Mouse (Mus musculus) hindbrain, embryonic 15.5 days (tissue): ENCODE measurements around the gene Wfdc6a. TPM values are rescaled to one million over a fixed set of nuclear protein-coding genes. Genes with fewer than 3 reads are reported as not detected.
"Not testable (repeated sequence)": the region's sequence is repeated elsewhere in the genome, so short reads cannot be mapped to it uniquely, and the experiment has no call there.

Experiments used
- ATAC-seq: fragments of 200-750 bp; cut with Nextera tagmentation; 2 replicates; pipeline ENCODE4 v1.8.0; 2017; ENCODE audit warnings: low read depth, moderate number of reproducible peaks, moderate TSS enrichment; ENCODE audit not compliant: low FRiP score
- H3K27ac ChIP-seq: fragments of 300-500 bp; sonication (generic); replicated peaks from 2 replicates; pipeline ENCODE4 v1.5.1; 2015; ENCODE audit warnings: mild to moderate bottlenecking, inconsistent platforms
- H3K27me3 ChIP-seq: fragments of 300-500 bp; sonication (generic); 2 replicates; pipeline ENCODE4 v1.6.1; 2015; ENCODE audit warnings: control low read depth, inconsistent platforms
- H3K36me3 ChIP-seq: fragments of 300-500 bp; sonication (generic); 2 replicates; pipeline ENCODE4 v1.6.1; 2015; ENCODE audit warnings: control low read depth, inconsistent platforms
- H3K4me1 ChIP-seq: fragments of 300-500 bp; sonication (generic); replicated peaks from 2 replicates; pipeline ENCODE4 v1.6.1; 2015; ENCODE audit warnings: control low read depth, inconsistent platforms
- H3K4me2 ChIP-seq: fragments of 300-500 bp; sonication (generic); 2 replicates; pipeline ENCODE4 v1.6.1; 2015; ENCODE audit warnings: moderate library complexity, mild to moderate bottlenecking, inconsistent platforms
- H3K4me3 ChIP-seq: fragments of 300-500 bp; sonication (generic); 2 replicates; pipeline ENCODE4 v1.5.1; 2015; ENCODE audit warnings: mild to moderate bottlenecking, inconsistent platforms
- H3K9ac ChIP-seq: fragments of 300-500 bp; sonication (generic); 2 replicates; pipeline ENCODE4 v1.6.1; 2015; ENCODE audit warnings: inconsistent platforms
- H3K9me3 ChIP-seq: fragments of 300-500 bp; sonication (generic); 2 replicates; pipeline ENCODE4 v1.6.1; 2016; ENCODE audit warnings: control low read depth, inconsistent platforms
- WGBS: fragments of 180-500 bp; shearing (Covaris S2); methylation state at CpG from one replicate; pipeline ENCODE4 v1.1.7; 2015; 5-methylcytosine and 5-hydroxymethylcytosine counted together
- polyA plus RNA-seq: library from polyadenylated mRNA; unstranded; fragments of >200 nt; fragmentation: Nextera tagmentation; extraction: Ambion mirVana; gene quantifications from 2 replicates; pipeline ENCODE4 v1.2.1, GENCODE M21; 2015

Wfdc6a gene
- not detected in 2 replicates for polyA plus RNA-seq

- H3K9ac ChIP-seq, H3K4me3 ChIP-seq, H3K4me2 ChIP-seq, ATAC-seq, H3K27ac ChIP-seq, H3K4me1 ChIP-seq, H3K27me3 ChIP-seq, H3K36me3 ChIP-seq, H3K9me3 ChIP-seq: not testable (repeated sequence)
- 66% methylated on average over 13 of the region's 13 CpGs for WGBS
Measured at GRCm38 (mm10) chr2:164585025-164585725, at the start of gene Wfdc6a. TSS of gene Wfdc6a (minus strand) at chr2:164585447.

DNA sequence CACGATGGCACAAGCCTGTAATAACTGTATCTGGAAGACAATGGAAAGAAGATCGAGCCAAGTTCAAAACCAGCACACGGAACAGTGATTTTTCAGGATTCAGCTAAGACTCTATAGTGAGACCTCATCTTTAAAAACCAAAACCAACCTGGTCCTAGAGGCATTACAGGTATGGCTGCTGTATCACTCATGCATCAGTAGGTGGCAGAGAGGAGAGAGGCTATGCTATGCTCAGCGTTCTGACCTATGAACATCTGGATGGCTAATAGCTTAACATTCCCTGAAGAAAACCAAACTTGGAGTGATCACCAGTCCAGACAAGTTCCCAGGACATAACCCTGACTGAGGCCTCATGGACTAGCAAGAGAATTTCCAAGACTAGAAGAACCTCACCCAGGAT, 36.5 kb upstream of the Wfdc6a start:
- 85% methylated on average over 4 of the region's 4 CpGs for whole genome bisulfite sequencing
- Histone ChIP-seq H3K4me1 (no peaks in the 10 kb centered on the region), H3K4me2 (no peak overlapping the region), H3K9me3 (no peaks in the 10 kb centered on the region), H3K36me3 (no peaks in the 10 kb centered on the region), H3K27ac (no peak overlapping the region), H3K9ac (no peak overlapping the region), H3K4me3 (no peak overlapping the region), H3K27me3 (no peaks in the 10 kb centered on the region)
- no peak for ATAC-seq

DNA sequence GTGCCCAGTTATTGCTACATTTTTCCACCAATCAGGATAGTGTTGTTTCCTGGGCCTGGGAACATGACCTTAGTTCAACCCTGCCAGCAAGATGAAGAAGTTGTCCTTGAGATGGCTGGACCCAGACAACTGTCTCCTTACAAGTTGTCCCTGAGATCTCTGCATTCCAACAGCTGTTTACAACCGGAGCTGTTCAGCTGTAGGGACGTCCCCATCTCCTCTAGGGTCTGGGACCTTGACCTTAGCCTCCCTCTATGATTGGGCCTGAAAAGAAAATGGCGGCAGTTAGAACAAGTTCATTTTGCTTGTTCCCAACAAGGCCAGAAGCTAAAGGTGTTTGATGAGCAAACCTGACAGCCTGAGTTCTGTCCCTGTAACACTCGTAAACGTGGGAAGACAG, 33.8 kb upstream of the Wfdc6a start:
- Histone ChIP-seq H3K27me3 (no peaks in the 10 kb centered on the region), H3K27ac (no peak overlapping the region), H3K36me3 (no peaks in the 10 kb centered on the region), H3K4me3 (no peak overlapping the region), H3K9ac (no peak overlapping the region), H3K9me3 (no peaks in the 10 kb centered on the region), H3K4me1 (no peaks in the 10 kb centered on the region), H3K4me2 (no peak overlapping the region)
- ATAC-seq: no peak
- 82% methylated on average over 5 of the region's 5 CpGs for WGBS

DNA sequence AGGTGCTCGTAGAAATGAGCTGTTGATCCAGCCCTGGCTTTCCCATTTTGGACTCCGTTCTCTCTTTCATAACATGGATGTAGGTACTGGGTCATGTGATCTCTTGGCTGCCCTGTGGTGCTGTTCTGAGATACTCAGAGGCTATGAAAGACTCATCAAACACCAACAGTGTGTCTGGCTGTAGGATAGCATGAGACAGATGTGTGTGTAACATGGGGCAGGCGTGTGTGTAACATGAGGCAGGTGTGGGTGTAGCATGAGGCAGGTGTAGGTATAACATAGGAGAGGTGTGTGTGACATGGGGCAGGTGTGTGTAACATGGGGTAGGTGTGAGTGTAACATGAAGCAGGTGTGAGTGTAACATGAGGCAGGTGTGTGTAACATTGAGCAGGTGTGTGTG, 30.1 kb upstream of the Wfdc6a start:
- no peak overlapping the region for H3K4me3 ChIP-seq
- H3K27ac ChIP-seq: no peak overlapping the region
- ATAC-seq: no peak
- WGBS: 95% methylated on average over 3 of the region's 3 CpGs
- H3K9ac ChIP-seq: no peak overlapping the region
- no peaks in the 10 kb centered on the region for H3K9me3 ChIP-seq
- no peaks in the 10 kb centered on the region for H3K4me1 ChIP-seq
- no peaks in the 10 kb centered on the region for H3K27me3 ChIP-seq
- H3K4me2 ChIP-seq: no peak overlapping the region
- H3K36me3 ChIP-seq: no peaks in the 10 kb centered on the region

DNA sequence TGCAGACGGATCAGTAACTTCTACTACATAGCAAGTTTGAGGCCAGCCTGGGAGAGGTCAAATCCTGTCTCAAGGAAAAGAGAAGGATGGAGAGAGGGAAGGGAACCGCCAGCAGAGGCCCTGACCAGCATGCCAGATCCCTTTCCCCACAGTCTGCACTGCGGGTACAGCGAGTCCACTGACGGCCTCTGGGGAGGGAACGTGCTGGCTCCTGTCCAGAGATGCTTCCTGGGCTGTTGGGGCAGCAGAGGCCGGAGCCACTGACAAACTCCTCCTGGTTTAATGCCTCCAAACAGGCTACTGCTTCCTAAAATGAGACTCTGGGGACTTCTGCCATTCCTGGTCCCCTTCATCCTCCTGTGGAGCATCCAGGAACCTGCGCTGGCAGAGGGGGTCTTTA, 28.2 kb upstream of the Wfdc6a start, which contains the start of the genes Wfdc6b and Wfdc8:
TSS of gene Wfdc6b (plus strand) at position 52 of the 400 bp plus-strand sequence.
TSS of gene Wfdc8 (minus strand) at position 156 of the 400 bp plus-strand sequence.
- not testable (repeated sequence) for ATAC-seq, H3K4me1 ChIP-seq, H3K27me3 ChIP-seq, H3K9ac ChIP-seq, H3K27ac ChIP-seq, H3K9me3 ChIP-seq, H3K4me3 ChIP-seq, H3K4me2 ChIP-seq, H3K36me3 ChIP-seq
- 48% methylated on average over 8 of the region's 8 CpGs for WGBS

- H3K4me3 ChIP-seq: no peak overlapping the region
- H3K4me2 ChIP-seq: no peak overlapping the region
- H3K27ac ChIP-seq: no peak overlapping the region
- ATAC-seq: no peak
- no peaks in the 10 kb centered on the region for H3K27me3 ChIP-seq
- no peak overlapping the region for H3K9ac ChIP-seq
- WGBS: 72% methylated on average over 6 of the region's 6 CpGs
- H3K9me3 ChIP-seq: no peaks in the 10 kb centered on the region
- H3K36me3 ChIP-seq: no peaks in the 10 kb centered on the region
- no peaks in the 10 kb centered on the region for H3K4me1 ChIP-seq
Measured at GRCm38 (mm10) chr2:164608781-164609180, 23.5 kb upstream of the Wfdc6a start.

GRCm38 (mm10) chr2:164604411-164604810, 19.2 kb upstream of the Wfdc6a start:
- H3K9ac ChIP-seq: no peak overlapping the region
- no peak overlapping the region for H3K27ac ChIP-seq
- WGBS: 93% methylated on average over 8 of the region's 8 CpGs
- H3K4me3 ChIP-seq: no peak overlapping the region
- H3K4me2 ChIP-seq: no peak overlapping the region
- no peaks in the 10 kb centered on the region for H3K9me3 ChIP-seq
- no peaks in the 10 kb centered on the region for H3K27me3 ChIP-seq
- H3K4me1 ChIP-seq: no peaks in the 10 kb centered on the region
- no peak for ATAC-seq
- H3K36me3 ChIP-seq: no peaks in the 10 kb centered on the region

DNA sequence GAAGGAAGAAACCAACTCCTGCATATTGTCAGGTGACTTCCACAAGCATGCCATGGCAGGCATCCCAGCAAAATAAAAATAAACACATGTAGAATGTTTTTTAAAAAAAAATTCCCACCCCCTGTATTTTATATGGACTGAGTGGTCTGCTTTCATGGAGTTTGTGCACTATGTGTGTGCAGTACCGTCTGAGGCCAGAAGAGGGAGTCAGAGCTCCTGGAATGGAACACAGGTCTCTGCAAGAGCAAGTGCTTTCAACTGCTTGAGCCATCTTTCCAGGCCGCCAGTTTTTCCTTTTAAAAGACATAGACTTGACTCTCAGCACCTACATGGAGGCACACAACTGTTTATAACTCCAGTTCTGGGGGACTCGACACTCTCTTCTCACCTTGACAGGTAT, 18.2 kb upstream of the Wfdc6a start:
- Histone ChIP-seq H3K9ac (no peak overlapping the region), H3K27me3 (no peaks in the 10 kb centered on the region), H3K4me3 (no peak overlapping the region), H3K36me3 (no peaks in the 10 kb centered on the region), H3K27ac (no peak overlapping the region), H3K4me2 (no peak overlapping the region), H3K9me3 (no peaks in the 10 kb centered on the region), H3K4me1 (no peaks in the 10 kb centered on the region)
- no peak for ATAC-seq
- 95% methylated on average over 3 of the region's 3 CpGs for WGBS

DNA sequence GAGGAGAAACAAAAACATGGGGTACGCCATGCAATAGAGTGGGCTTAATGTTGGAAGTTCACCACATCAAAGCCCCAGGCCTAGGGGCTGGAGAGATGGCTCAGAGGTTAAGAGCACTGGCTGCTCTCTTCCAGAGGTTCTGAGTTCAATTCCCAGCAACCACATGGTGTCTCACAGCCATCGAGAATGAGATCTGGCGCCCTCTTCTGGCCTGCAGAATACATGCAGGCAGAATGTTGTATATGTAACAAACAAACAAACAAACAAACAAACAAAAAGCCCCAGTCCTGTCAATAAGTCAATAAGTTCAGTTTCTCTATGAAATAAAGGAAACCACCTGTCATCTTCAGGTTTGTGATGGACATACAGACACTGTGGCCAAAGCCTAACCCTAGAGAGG, 14.9 kb upstream of the Wfdc6a start:
- 72% methylated on average over 3 of the region's 3 CpGs for WGBS
- no peak overlapping the region for H3K4me2 ChIP-seq
- no peaks in the 10 kb centered on the region for H3K27me3 ChIP-seq
- no peak overlapping the region for H3K27ac ChIP-seq
- no peak for ATAC-seq
- H3K9ac ChIP-seq: no peak overlapping the region
- no peaks in the 10 kb centered on the region for H3K9me3 ChIP-seq
- no peaks in the 10 kb centered on the region for H3K4me1 ChIP-seq
- H3K36me3 ChIP-seq: no peaks in the 10 kb centered on the region
- no peak overlapping the region for H3K4me3 ChIP-seq

DNA sequence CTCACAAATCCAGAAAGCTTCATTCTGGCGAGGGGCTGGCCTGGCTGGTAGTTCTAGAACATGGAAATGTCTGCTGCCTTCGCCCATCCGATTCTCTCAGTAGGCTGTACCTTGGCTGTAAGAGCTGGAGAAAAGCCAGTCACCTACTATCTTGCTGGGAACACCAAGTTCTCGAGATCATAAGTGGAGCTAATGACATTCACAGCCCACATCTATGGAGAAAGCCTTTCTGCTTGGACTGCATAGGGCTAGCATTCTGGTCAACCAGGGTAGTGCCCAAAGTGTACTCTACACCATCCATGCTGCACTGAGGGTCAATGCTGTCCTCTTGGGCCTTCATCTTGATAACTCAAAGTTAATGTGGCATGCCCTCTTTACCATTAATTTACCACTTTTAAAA, 8.2 kb upstream of the Wfdc6a start, which contains the start of gene Eppin:
TSS of gene Eppin (minus strand) at position 101 of the 400 bp plus-strand sequence.
- peaks cover 2% of the 10 kb centered on the region; the same call in 1 of the 2 replicates for H3K27me3 ChIP-seq
- ATAC-seq: no peak
- no peaks in the 10 kb centered on the region for H3K36me3 ChIP-seq
- no peak within 1 kb of the TSS for H3K4me3 ChIP-seq
- no peaks in the 10 kb centered on the region for H3K9me3 ChIP-seq
- no peak within 1 kb of the TSS for H3K27ac ChIP-seq
- no peak within 1 kb of the TSS for H3K4me2 ChIP-seq
- 80% methylated on average over 4 of the region's 4 CpGs for WGBS
- no peak within 1 kb of the TSS for H3K9ac ChIP-seq
- H3K4me1 ChIP-seq: no peaks in the 10 kb centered on the region

GRCm38 (mm10) chr2:164592014-164592413, 6.8 kb upstream of the Wfdc6a start:
- no peak overlapping the region for H3K27ac ChIP-seq
- no peak overlapping the region for H3K9ac ChIP-seq
- no peak overlapping the region for H3K4me3 ChIP-seq
- H3K9me3 ChIP-seq: no peaks in the 10 kb centered on the region
- no peak for ATAC-seq
- no peaks in the 10 kb centered on the region for H3K36me3 ChIP-seq
- no peaks in the 10 kb centered on the region for H3K4me1 ChIP-seq
- WGBS: 13% methylated on average over 4 of the region's 4 CpGs
- peaks cover 2% of the 10 kb centered on the region; the same call in 1 of the 2 replicates for H3K27me3 ChIP-seq
- H3K4me2 ChIP-seq: no peak overlapping the region

GRCm38 (mm10) chr2:164573359-164573758, 11.9 kb downstream of the Wfdc6a start, which contains the start of gene Spint3:
TSS of gene Spint3 (minus strand) at chr2:164573459.
- H3K27me3 ChIP-seq, H3K4me1 ChIP-seq, H3K4me3 ChIP-seq, H3K4me2 ChIP-seq, H3K36me3 ChIP-seq, ATAC-seq, H3K9ac ChIP-seq, H3K9me3 ChIP-seq, H3K27ac ChIP-seq: not testable (repeated sequence)
- 87% methylated on average over 6 of the region's 6 CpGs for WGBS

- no peak for ATAC-seq
- no peak overlapping the region for H3K27ac ChIP-seq
- H3K9me3 ChIP-seq: no peaks in the 10 kb centered on the region
- no peaks in the 10 kb centered on the region for H3K36me3 ChIP-seq
- H3K4me3 ChIP-seq: no peak overlapping the region
- WGBS: 87% methylated on average over 5 of the region's 5 CpGs
- no peak overlapping the region for H3K4me2 ChIP-seq
- H3K27me3 ChIP-seq: peaks cover 18% of the 10 kb centered on the region
- peaks cover 16% of the 10 kb centered on the region for H3K4me1 ChIP-seq
- H3K9ac ChIP-seq: no peak overlapping the region
Measured at GRCm38 (mm10) chr2:164567460-164567859, 17.8 kb downstream of the Wfdc6a start.
